In genomic region chr6:125232516-125232915, GRCm38 (mm10) we compare ENCODE assay signal across 14 mouse cellular contexts. TPM values are rescaled to one million over a fixed set of nuclear protein-coding genes. Genes with fewer than 3 reads are reported as not detected.
A peak's percentile ranks its signal among the peaks of the same experiment; 100 is the strongest.
DNase-seq lines count a peak whose midpoint lies in the region; ATAC-seq and TF ChIP-seq lines count a peak whose summit lies in the region.
"Had no signal": no experiment of that assay in that cellular context is flagged by ENCODE, and none has a peak within 500 bp of the region (broad histone marks: within the 10 kb centered on the region; RNA-seq: fewer than 3 reads in every experiment).

No protein-coding gene starts in this region.

- TF ChIP-seq POLR2A in heart, adult 2 months (IDR thresholded peaks at IDR 0.05; ENCODE audit: insufficient read depth, low read depth, low read length) = no peak

- no peak overlapping the region for H3K9ac ChIP-seq in heart, adult 2 months (ENCODE audit: low read depth, low read length)
- no peak overlapping the region for H3K9ac ChIP-seq in limb, embryonic 13.5 days
- peak overlapping the region; percentile 87 for H3K9ac ChIP-seq in liver, embryonic 13.5 days

- WGBS in heart, adult 2 months = 55% methylated on average over 6 of the region's 6 CpGs
- WGBS in limb, embryonic 13.5 days = 82% methylated on average over 6 of the region's 6 CpGs
- 76% methylated on average over 6 of the region's 6 CpGs for whole genome bisulfite sequencing in limb, embryonic 10.5 days
- WGBS in liver, embryonic 13.5 days (ENCODE audit: insufficient replicate concordance) = 22% methylated on average over 6 of the region's 6 CpGs

- H3K4me3 ChIP-seq in heart, adult 2 months = no peak overlapping the region
- H3K4me3 ChIP-seq in limb, embryonic 13.5 days = no peak overlapping the region
- no peak overlapping the region for H3K4me3 ChIP-seq in limb, embryonic 10.5 days
- peak overlapping the region; percentile 76 for H3K4me3 ChIP-seq in liver, embryonic 13.5 days (replicated peaks)

- no peaks in the 10 kb centered on the region for H3K79me2 ChIP-seq in heart, adult 2 months (replicated peaks; ENCODE audit: control insufficient read depth, insufficient read depth, low read length)

- H3K9me3 ChIP-seq in limb, embryonic 13.5 days = no peaks in the 10 kb centered on the region
- H3K9me3 ChIP-seq in limb, embryonic 10.5 days (replicated peaks) = no peaks in the 10 kb centered on the region
- no peaks in the 10 kb centered on the region for H3K9me3 ChIP-seq in liver, embryonic 13.5 days (replicated peaks)
- H3K9me3 ChIP-seq: forebrain, embryonic 15.5 days had no signal

- no peak for TF ChIP-seq CTCF in heart, adult 2 months (IDR thresholded peaks at IDR 0.05)

- no peak for ATAC-seq in limb, embryonic 13.5 days (ENCODE audit: low FRiP score, low read depth)
- peak; percentile 4; the same call in 1 of the 2 replicates for ATAC-seq in liver, embryonic 13.5 days (ENCODE audit: low read depth)

- H3K36me3 ChIP-seq in heart, adult 2 months (ENCODE audit: control insufficient read depth, insufficient read depth, low read length) = no peaks in the 10 kb centered on the region; the same call in 1 of the 2 replicates
- H3K36me3 ChIP-seq in limb, embryonic 13.5 days = no peaks in the 10 kb centered on the region
- no peaks in the 10 kb centered on the region for H3K36me3 ChIP-seq in limb, embryonic 10.5 days
- no peaks in the 10 kb centered on the region for H3K36me3 ChIP-seq in liver, embryonic 13.5 days
- H3K36me3 ChIP-seq: forebrain, embryonic 15.5 days had no signal

- DNase-seq in heart, adult 2 months = no peak
- DNase-seq in heart, postnatal 36 days = no peak
- no peak for DNase-seq in limb, embryonic 10.5 days (ENCODE audit: low spot score)
- peak; percentile 56 for DNase-seq in 416B (ENCODE audit: low read depth)
- DNase-seq in liver, embryonic 13.5 days = no peak
- DNase-seq in frontal cortex, postnatal 14 days (ENCODE audit: low spot score in 2 of 2) = no peak
- no peak for DNase-seq in right cerebral cortex, postnatal 14 days
- DNase-seq: adrenal gland, postnatal 10 days; B cell, adult 2 months; lung, postnatal 14 days; right cerebral cortex, adult 18-20 months had no signal

- H3K4me2 ChIP-seq in limb, embryonic 13.5 days (replicated peaks) = peak overlapping the region; percentile 91; the same call in 1 of the 2 replicates
- peak overlapping the region; percentile 92 for H3K4me2 ChIP-seq in liver, embryonic 13.5 days

- intact Hi-C loops in heart, adult 2 months (cut with DNase I) = no loop called here
- intact Hi-C loops in heart, postnatal 36 days (cut with DNase I) = no loop called here

- H3K27ac ChIP-seq in heart, adult 2 months = peak overlapping the region; percentile 96
- no peak overlapping the region for H3K27ac ChIP-seq in limb, embryonic 13.5 days
- H3K27ac ChIP-seq in limb, embryonic 10.5 days = no peak overlapping the region
- peak overlapping the region; percentile 90 for H3K27ac ChIP-seq in liver, embryonic 13.5 days
- H3K27ac ChIP-seq: forebrain, embryonic 15.5 days had no signal

- peaks cover 11% of the 10 kb centered on the region for H3K4me1 ChIP-seq in heart, adult 2 months (ENCODE audit: control insufficient read depth, insufficient read depth, low read length)
- H3K4me1 ChIP-seq in limb, embryonic 13.5 days = peaks cover 28% of the 10 kb centered on the region
- peaks cover 34% of the 10 kb centered on the region for H3K4me1 ChIP-seq in limb, embryonic 10.5 days
- H3K4me1 ChIP-seq in liver, embryonic 13.5 days (replicated peaks) = peaks cover 36% of the 10 kb centered on the region

- TF ChIP-seq EP300 in heart, adult 2 months (IDR thresholded peaks at IDR 0.05; ENCODE audit: insufficient read depth, low read depth, low read length) = no peak

- no peaks in the 10 kb centered on the region for H3K27me3 ChIP-seq in heart, adult 2 months (ENCODE audit: control insufficient read depth, insufficient read depth, low read length)
- H3K27me3 ChIP-seq in limb, embryonic 13.5 days = no peaks in the 10 kb centered on the region
- H3K27me3 ChIP-seq in limb, embryonic 10.5 days (ENCODE audit: low read depth, poor library complexity, severe bottlenecking) = no peaks in the 10 kb centered on the region
- H3K27me3 ChIP-seq in liver, embryonic 13.5 days = no peaks in the 10 kb centered on the region
- H3K27me3 ChIP-seq: forebrain, embryonic 15.5 days; Patski had no signal

RNA-seq across cellular contexts. Expression of gene Tapbpl, which starts 0.9 kb away (rescaled TPM):
- 1 to 10 TPM; 4.1 to 6.6 TPM for total RNA-seq in heart, adult 2 months (2021)
- polyA plus RNA-seq in heart, adult 2 months (2012; rRNA removed) = 7.4 and 7.6 TPM in 2 replicates
- 1 to 10 TPM; 4.4 to 5.1 TPM for total RNA-seq in heart, postnatal 36 days (2021)
- polyA plus RNA-seq in limb, embryonic 13.5 days (2015; fragmentation: Nextera tagmentation; extraction: Ambion mirVana) = 3.1 and 3.2 TPM in 2 replicates
- polyA plus RNA-seq in limb, embryonic 10.5 days (2016; fragmentation: Nextera tagmentation; extraction: Ambion mirVana) = 1.0 and 1.8 TPM in 2 replicates
- 5.2 TPM in 2 replicates for polyA plus RNA-seq in liver, embryonic 13.5 days (2015; fragmentation: Nextera tagmentation; extraction: Ambion mirVana)

RNA-seq across cellular contexts. Expression of gene Cd27, which starts 4.3 kb away (rescaled TPM):
- under 1 TPM; 0.41 to 0.42 TPM for total RNA-seq in heart, adult 2 months (2021)
- 0.67 and 2.2 TPM in 2 replicates for polyA plus RNA-seq in heart, adult 2 months (2012; rRNA removed)
- total RNA-seq in heart, postnatal 36 days (2021) = under 1 TPM in 1 of 2 experiments, not detected in 1; 0.49 TPM
- polyA plus RNA-seq in limb, embryonic 13.5 days (2015; fragmentation: Nextera tagmentation; extraction: Ambion mirVana) = 2.5 and 3.8 TPM in 2 replicates
- polyA plus RNA-seq in limb, embryonic 10.5 days (2016; fragmentation: Nextera tagmentation; extraction: Ambion mirVana) = 0.84 and 1.6 TPM in 2 replicates
- polyA plus RNA-seq in liver, embryonic 13.5 days (2015; fragmentation: Nextera tagmentation; extraction: Ambion mirVana) = 1.6 and 2.1 TPM in 2 replicates

RNA-seq across cellular contexts. Expression of gene Vamp1, which starts 17.2 kb away (rescaled TPM):
- total RNA-seq in heart, adult 2 months (2021) = 1 to 10 TPM; 4.9 to 5.3 TPM
- 14.1 and 20.4 TPM in 2 replicates for polyA plus RNA-seq in heart, adult 2 months (2012; rRNA removed)
- 1 to 10 TPM; 5.0 to 6.5 TPM for total RNA-seq in heart, postnatal 36 days (2021)
- polyA plus RNA-seq in limb, embryonic 13.5 days (2015; fragmentation: Nextera tagmentation; extraction: Ambion mirVana) = 6.1 and 7.0 TPM in 2 replicates
- 3.2 and 3.9 TPM in 2 replicates for polyA plus RNA-seq in limb, embryonic 10.5 days (2016; fragmentation: Nextera tagmentation; extraction: Ambion mirVana)
- 1.6 and 2.1 TPM in 2 replicates for polyA plus RNA-seq in liver, embryonic 13.5 days (2015; fragmentation: Nextera tagmentation; extraction: Ambion mirVana)

RNA-seq across cellular contexts. Expression of gene Mrpl51, which starts 40.9 kb away (rescaled TPM):
- 100 to 1,000 TPM; 303 to 343 TPM for total RNA-seq in heart, adult 2 months (2021)
- polyA plus RNA-seq in heart, adult 2 months (2012; rRNA removed) = 166 and 170 TPM in 2 replicates
- total RNA-seq in heart, postnatal 36 days (2021) = 100 to 1,000 TPM; 308 to 334 TPM
- 212 and 213 TPM in 2 replicates for polyA plus RNA-seq in limb, embryonic 13.5 days (2015; fragmentation: Nextera tagmentation; extraction: Ambion mirVana)
- polyA plus RNA-seq in limb, embryonic 10.5 days (2016; fragmentation: Nextera tagmentation; extraction: Ambion mirVana) = 213 and 231 TPM in 2 replicates
- polyA plus RNA-seq in liver, embryonic 13.5 days (2015; fragmentation: Nextera tagmentation; extraction: Ambion mirVana) = 217 and 225 TPM in 2 replicates

RNA-seq across cellular contexts. Expression of gene Ncapd2, which starts 41.0 kb away (rescaled TPM):
- 10 to 100 TPM; 17.6 TPM for total RNA-seq in heart, adult 2 months (2021)
- 34.0 and 40.2 TPM in 2 replicates for polyA plus RNA-seq in heart, adult 2 months (2012; rRNA removed)
- 10 to 100 TPM; 20.8 to 25.3 TPM for total RNA-seq in heart, postnatal 36 days (2021)
- 146 and 148 TPM in 2 replicates for polyA plus RNA-seq in limb, embryonic 13.5 days (2015; fragmentation: Nextera tagmentation; extraction: Ambion mirVana)
- 285 and 288 TPM in 2 replicates for polyA plus RNA-seq in limb, embryonic 10.5 days (2016; fragmentation: Nextera tagmentation; extraction: Ambion mirVana)
- polyA plus RNA-seq in liver, embryonic 13.5 days (2015; fragmentation: Nextera tagmentation; extraction: Ambion mirVana) = 94.5 and 101 TPM in 2 replicates

Comparison
In these comparisons a context has a peak if more than half of its experiments do, and no peak if none do; other contexts are left out.
1. H3K27ac ChIP-seq: peak in heart, adult 2 months (single experiment) and liver, embryonic 13.5 days (single experiment); none in limb, embryonic 13.5 days (single experiment) and limb, embryonic 10.5 days (single experiment).